Mouse (Mus musculus): ENCODE results near the gene 4931440F15Rik.

GRCm38 (mm10) chr11:29794475-29794874 lies 31.0 kb downstream of the 4931440F15Rik start:
- TF ChIP-seq CTCF (IDR thresholded peaks at IDR 0.05; ENCODE audit: control insufficient read depth, insufficient read depth, insufficient replicate concordance, low read depth, low read length) = no peak
- TF ChIP-seq POLR2A (IDR thresholded peaks at IDR 0.05; ENCODE audit: control insufficient read depth, low read depth, low read length) = no peak

All from testis, adult 2 months (tissue).